Mouse (Mus musculus) heart, embryonic 13.5 days (tissue): ENCODE measurements at regions not wholly inside any gene's neighbourhood (a gene's known extent, or its start where the extent isn't known, plus 50 kb on each side); places are given as distances from the start of the nearest gene placed in this dataset.

Experiments
- ATAC-seq: fragments of 200-750 bp; cut with Nextera tagmentation; 2 replicates; pipeline ENCODE4 v1.8.0; 2017; ENCODE audit warnings: moderate TSS enrichment; ENCODE audit not compliant: insufficient number of reproducible peaks, low FRiP score, low TSS enrichment; ENCODE audit errors: extremely low read depth
- H3K27ac ChIP-seq: fragments of 300-500 bp; sonication (generic); replicated peaks from 2 replicates; pipeline ENCODE4 v1.5.1; 2015; ENCODE audit warnings: moderate library complexity, mild to moderate bottlenecking, inconsistent platforms
- H3K27me3 ChIP-seq: fragments of 300-500 bp; sonication (generic); replicated peaks from 2 replicates; pipeline ENCODE4 v1.6.1; 2015; ENCODE audit warnings: mild to moderate bottlenecking, inconsistent platforms
- H3K36me3 ChIP-seq: fragments of 300-500 bp; sonication (generic); 2 replicates; pipeline ENCODE4 v1.6.1; 2015; ENCODE audit warnings: mild to moderate bottlenecking, inconsistent platforms
- H3K4me1 ChIP-seq: fragments of 300-500 bp; sonication (generic); 2 replicates; pipeline ENCODE4 v1.6.1; 2015; ENCODE audit warnings: inconsistent platforms
- H3K4me2 ChIP-seq: fragments of 300-500 bp; sonication (generic); 2 replicates; pipeline ENCODE4 v1.6.1; 2015; ENCODE audit warnings: inconsistent platforms, mild to moderate bottlenecking, moderate library complexity
- H3K4me3 ChIP-seq: fragments of 300-500 bp; sonication (generic); 2 replicates; pipeline ENCODE4 v1.5.1; 2015; ENCODE audit warnings: moderate library complexity, mild to moderate bottlenecking, inconsistent platforms
- H3K9ac ChIP-seq: fragments of 300-500 bp; sonication (generic); 2 replicates; pipeline ENCODE4 v1.6.1; 2015; ENCODE audit warnings: inconsistent platforms, mild to moderate bottlenecking, moderate library complexity
- H3K9me3 ChIP-seq: fragments of 300-500 bp; sonication (generic); 2 replicates; pipeline ENCODE4 v1.6.1; 2016; ENCODE audit warnings: inconsistent platforms
- WGBS: fragments of 180-500 bp; shearing (Covaris S2); methylation state at CpG from one replicate; pipeline ENCODE4 v1.1.7; 2015; ENCODE audit warnings: mixed read lengths; 5-methylcytosine and 5-hydroxymethylcytosine counted together

GRCm38 (mm10) chr15:7521611-7522010, 123.4 kb upstream of the Egflam start:
- no peak for ATAC-seq
- H3K27me3 ChIP-seq = no peaks in the 10 kb centered on the region
- H3K9ac ChIP-seq = no peak overlapping the region
- H3K9me3 ChIP-seq = no peaks in the 10 kb centered on the region
- H3K27ac ChIP-seq = no peak overlapping the region
- H3K4me1 ChIP-seq = no peaks in the 10 kb centered on the region
- H3K36me3 ChIP-seq = no peaks in the 10 kb centered on the region
- H3K4me3 ChIP-seq = no peak overlapping the region
- WGBS = 63% methylated on average over 9 of the region's 9 CpGs
- H3K4me2 ChIP-seq = no peak overlapping the region

- Histone ChIP-seq H3K36me3 (no peaks in the 10 kb centered on the region), H3K27ac (no peak overlapping the region), H3K9ac (no peak overlapping the region), H3K4me3 (no peak overlapping the region), H3K4me1 (no peaks in the 10 kb centered on the region), H3K9me3 (no peaks in the 10 kb centered on the region), H3K27me3 (no peaks in the 10 kb centered on the region), H3K4me2 (no peak overlapping the region)
- 59% methylated on average over 14 of the region's 14 CpGs for WGBS
- no peak for ATAC-seq
These were observed 124.9 kb upstream of the Egflam start for GRCm38 (mm10) chr15:7522902-7523786.

GRCm38 (mm10) chr15:7530959-7531588, 132.9 kb upstream of the Egflam start:
- 23% methylated on average over 5 of the region's 5 CpGs for WGBS
- ATAC-seq = no peak
- H3K27me3 ChIP-seq = no peaks in the 10 kb centered on the region
- no peaks in the 10 kb centered on the region for H3K36me3 ChIP-seq
- H3K4me3 ChIP-seq = no peak overlapping the region
- no peaks in the 10 kb centered on the region for H3K9me3 ChIP-seq
- no peak overlapping the region for H3K9ac ChIP-seq
- no peak overlapping the region for H3K27ac ChIP-seq
- no peak overlapping the region for H3K4me2 ChIP-seq
- H3K4me1 ChIP-seq = peaks cover 8% of the 10 kb centered on the region

- Histone ChIP-seq H3K4me1 (peaks cover 4% of the 10 kb centered on the region; the same call in 1 of the 2 replicates), H3K36me3 (no peaks in the 10 kb centered on the region), H3K4me3 (no peak overlapping the region), H3K4me2 (no peak overlapping the region), H3K9me3 (no peaks in the 10 kb centered on the region), H3K9ac (no peak overlapping the region), H3K27ac (no peak overlapping the region), H3K27me3 (no peaks in the 10 kb centered on the region)
- no peak for ATAC-seq
- 33% methylated on average over 4 of the region's 4 CpGs for WGBS
These were observed 139.7 kb upstream of the Egflam start for GRCm38 (mm10) chr15:7537858-7538257.

GRCm38 (mm10) chr15:7553190-7553895, 155.1 kb upstream of the Egflam start:
- ATAC-seq = no peak
- Histone ChIP-seq H3K36me3 (no peaks in the 10 kb centered on the region), H3K9me3 (no peaks in the 10 kb centered on the region), H3K4me3 (no peak overlapping the region), H3K4me1 (no peaks in the 10 kb centered on the region), H3K27me3 (no peaks in the 10 kb centered on the region), H3K27ac (no peak overlapping the region), H3K9ac (no peak overlapping the region), H3K4me2 (no peak overlapping the region)
- 68% methylated on average over 2 of the region's 2 CpGs for WGBS

GRCm38 (mm10) chr15:7554433-7554832, 156.2 kb upstream of the Egflam start:
- Histone ChIP-seq H3K36me3 (no peaks in the 10 kb centered on the region), H3K4me1 (no peaks in the 10 kb centered on the region)
- no peak for ATAC-seq

GRCm38 (mm10) chr15:7563279-7563678, 165.1 kb upstream of the Egflam start:
- H3K4me3 ChIP-seq = no peak overlapping the region
- no peaks in the 10 kb centered on the region for H3K36me3 ChIP-seq
- no peaks in the 10 kb centered on the region for H3K9me3 ChIP-seq
- no peak overlapping the region for H3K27ac ChIP-seq
- no peak overlapping the region for H3K4me2 ChIP-seq
- H3K4me1 ChIP-seq = peaks cover 6% of the 10 kb centered on the region
- H3K9ac ChIP-seq = no peak overlapping the region
- ATAC-seq = no peak
- WGBS = 60% methylated on average over 4 of the region's 4 CpGs
- no peaks in the 10 kb centered on the region for H3K27me3 ChIP-seq

More at GRCm38 (mm10) chr15:7554433-7554832, 156.2 kb upstream of the Egflam start:
- Histone ChIP-seq H3K27me3 (no peaks in the 10 kb centered on the region), H3K4me3 (no peak overlapping the region), H3K9me3 (no peaks in the 10 kb centered on the region), H3K9ac (no peak overlapping the region), H3K27ac (no peak overlapping the region), H3K4me2 (no peak overlapping the region)
- WGBS = 65% methylated on average over 3 of the region's 3 CpGs

GRCm38 (mm10) chr15:7563726-7564125, 165.5 kb upstream of the Egflam start:
- ATAC-seq = no peak
- 79% methylated on average over 9 of the region's 9 CpGs for WGBS
- H3K27ac ChIP-seq = no peak overlapping the region

GRCm38 (mm10) chr15:7572221-7572620, 174.0 kb upstream of the Egflam start:
- no peak for ATAC-seq
- WGBS = 70% methylated on average over 1 of the region's 1 CpGs

More at GRCm38 (mm10) chr15:7563726-7564125, 165.5 kb upstream of the Egflam start:
- Histone ChIP-seq H3K9me3 (no peaks in the 10 kb centered on the region), H3K36me3 (no peaks in the 10 kb centered on the region), H3K27me3 (no peaks in the 10 kb centered on the region), H3K4me2 (no peak overlapping the region), H3K4me1 (peaks cover 6% of the 10 kb centered on the region), H3K4me3 (no peak overlapping the region), H3K9ac (no peak overlapping the region)

GRCm38 (mm10) chr15:7574264-7574663, 176.1 kb upstream of the Egflam start:
- Histone ChIP-seq H3K9me3 (no peaks in the 10 kb centered on the region), H3K4me1 (peaks cover 4% of the 10 kb centered on the region; the same call in 1 of the 2 replicates), H3K4me3 (no peak overlapping the region), H3K27ac (no peak overlapping the region), H3K9ac (no peak overlapping the region), H3K36me3 (no peaks in the 10 kb centered on the region), H3K27me3 (0 out of 2 replicates have a peak, but pooled peaks cover 4% of the 10 kb centered on the region), H3K4me2 (no peak overlapping the region)
- no peak for ATAC-seq
- WGBS = 63% methylated on average over 3 of the region's 3 CpGs

More at GRCm38 (mm10) chr15:7572221-7572620, 174.0 kb upstream of the Egflam start:
- Histone ChIP-seq H3K27me3 (no peaks in the 10 kb centered on the region), H3K9me3 (no peaks in the 10 kb centered on the region), H3K9ac (no peak overlapping the region), H3K4me1 (peaks cover 4% of the 10 kb centered on the region; the same call in 1 of the 2 replicates), H3K4me2 (no peak overlapping the region), H3K27ac (no peak overlapping the region), H3K36me3 (no peaks in the 10 kb centered on the region), H3K4me3 (no peak overlapping the region)

GRCm38 (mm10) chr15:7574811-7575210, 176.6 kb upstream of the Egflam start:
- Histone ChIP-seq H3K9ac (no peak overlapping the region), H3K27me3 (0 out of 2 replicates have a peak, but pooled peaks cover 4% of the 10 kb centered on the region), H3K4me2 (no peak overlapping the region), H3K4me3 (no peak overlapping the region), H3K27ac (no peak overlapping the region), H3K36me3 (no peaks in the 10 kb centered on the region), H3K9me3 (no peaks in the 10 kb centered on the region), H3K4me1 (peaks cover 4% of the 10 kb centered on the region; the same call in 1 of the 2 replicates)
- no peak for ATAC-seq
- WGBS = 50% methylated on average over 2 of the region's 2 CpGs
